ENCODE assay signal across 13 mouse cellular contexts in genomic region chr7:45162996-45163615, GRCm38 (mm10). TPM values are rescaled to one million over a fixed set of nuclear protein-coding genes. Genes with fewer than 3 reads are reported as not detected.
A peak's percentile ranks its signal among the peaks of the same experiment; 100 is the strongest.
DNase-seq lines count a peak whose midpoint lies in the region; ATAC-seq lines count a peak whose summit lies in the region.
"Had no signal": no experiment of that assay in that cellular context is flagged by ENCODE, and none has a peak within 500 bp of the region (broad histone marks: within the 10 kb centered on the region; RNA-seq: fewer than 3 reads in every experiment).

No protein-coding gene starts in this region.

- H3K27ac ChIP-seq in hindbrain, embryonic 10.5 days: no peak overlapping the region
- no peak overlapping the region for H3K27ac ChIP-seq in hindbrain, embryonic 13.5 days
- no peak overlapping the region for H3K27ac ChIP-seq in midbrain, embryonic 11.5 days (ENCODE audit: low read depth, low read length)
- H3K27ac ChIP-seq in midbrain, embryonic 16.5 days (ENCODE audit: low read length): no peak overlapping the region
- no peak overlapping the region for H3K27ac ChIP-seq in embryonic facial prominence, embryonic 15.5 days (replicated peaks)
- H3K27ac ChIP-seq in limb, embryonic 10.5 days: no peak overlapping the region
- H3K27ac ChIP-seq: limb, embryonic 15.5 days had no signal

- peaks cover 59% of the 10 kb centered on the region for H3K27me3 ChIP-seq in hindbrain, embryonic 10.5 days (ENCODE audit: insufficient read depth, poor library complexity, severe bottlenecking)
- peaks cover 59% of the 10 kb centered on the region for H3K27me3 ChIP-seq in hindbrain, embryonic 13.5 days
- H3K27me3 ChIP-seq in midbrain, embryonic 11.5 days (ENCODE audit: control insufficient read depth, insufficient read depth, low read length): peaks cover 55% of the 10 kb centered on the region
- peaks cover 46% of the 10 kb centered on the region for H3K27me3 ChIP-seq in midbrain, embryonic 16.5 days (ENCODE audit: control insufficient read depth, insufficient read depth, low read depth, low read length)
- peaks cover 58% of the 10 kb centered on the region for H3K27me3 ChIP-seq in embryonic facial prominence, embryonic 15.5 days
- peaks cover 60% of the 10 kb centered on the region for H3K27me3 ChIP-seq in limb, embryonic 10.5 days (ENCODE audit: low read depth, poor library complexity, severe bottlenecking)

- H3K9me3 ChIP-seq in hindbrain, embryonic 10.5 days: no peaks in the 10 kb centered on the region
- no peaks in the 10 kb centered on the region for H3K9me3 ChIP-seq in hindbrain, embryonic 13.5 days
- no peaks in the 10 kb centered on the region for H3K9me3 ChIP-seq in midbrain, embryonic 11.5 days (ENCODE audit: control insufficient read depth, low read length)
- no peaks in the 10 kb centered on the region for H3K9me3 ChIP-seq in midbrain, embryonic 16.5 days (replicated peaks; ENCODE audit: control insufficient read depth, low read length, poor library complexity, severe bottlenecking)
- H3K9me3 ChIP-seq in embryonic facial prominence, embryonic 15.5 days (replicated peaks): no peaks in the 10 kb centered on the region
- no peaks in the 10 kb centered on the region for H3K9me3 ChIP-seq in limb, embryonic 10.5 days (replicated peaks)
- H3K9me3 ChIP-seq: limb, embryonic 15.5 days had no signal

- peak overlapping the region; percentile 52; the same call in 1 of the 2 replicates for H3K4me3 ChIP-seq in hindbrain, embryonic 10.5 days
- H3K4me3 ChIP-seq in hindbrain, embryonic 13.5 days: no peak overlapping the region; the same call in 1 of the 2 replicates
- H3K4me3 ChIP-seq in midbrain, embryonic 11.5 days (ENCODE audit: low read depth, low read length): peak overlapping the region; percentile 34; the same call in 1 of the 2 replicates
- H3K4me3 ChIP-seq in midbrain, embryonic 16.5 days (ENCODE audit: low read depth, low read length): no peak overlapping the region
- peak overlapping the region; percentile 47; the same call in 1 of the 2 replicates for H3K4me3 ChIP-seq in embryonic facial prominence, embryonic 15.5 days (replicated peaks)
- peak overlapping the region; percentile 54; the same call in 1 of the 2 replicates for H3K4me3 ChIP-seq in limb, embryonic 10.5 days

- 73% methylated on average over 9 of the region's 9 CpGs for WGBS in hindbrain, embryonic 10.5 days
- 74% methylated on average over 9 of the region's 9 CpGs for WGBS in hindbrain, embryonic 13.5 days
- WGBS in midbrain, embryonic 11.5 days: 66% methylated on average over 9 of the region's 9 CpGs
- WGBS in midbrain, embryonic 16.5 days: 67% methylated on average over 9 of the region's 9 CpGs
- 73% methylated on average over 9 of the region's 9 CpGs for WGBS in embryonic facial prominence, embryonic 15.5 days
- whole genome bisulfite sequencing in limb, embryonic 10.5 days: 74% methylated on average over 9 of the region's 9 CpGs

- no peak overlapping the region for H3K9ac ChIP-seq in hindbrain, embryonic 13.5 days
- no peak overlapping the region for H3K9ac ChIP-seq in midbrain, embryonic 11.5 days (ENCODE audit: low read length)
- H3K9ac ChIP-seq in midbrain, embryonic 16.5 days (ENCODE audit: low read depth, low read length): no peak overlapping the region
- H3K9ac ChIP-seq in embryonic facial prominence, embryonic 15.5 days: no peak overlapping the region

- no peak overlapping the region for H3K4me2 ChIP-seq in hindbrain, embryonic 13.5 days
- H3K4me2 ChIP-seq in midbrain, embryonic 11.5 days: no peak overlapping the region
- no peak overlapping the region; the same call in 1 of the 2 replicates for H3K4me2 ChIP-seq in midbrain, embryonic 16.5 days (ENCODE audit: low read length)
- 0 out of 2 replicates have a peak overlapping the region, but pooled peaks have one; percentile 81 for H3K4me2 ChIP-seq in embryonic facial prominence, embryonic 15.5 days (replicated peaks)

- H3K4me1 ChIP-seq in hindbrain, embryonic 10.5 days (replicated peaks): peaks cover 36% of the 10 kb centered on the region
- peaks cover 27% of the 10 kb centered on the region for H3K4me1 ChIP-seq in hindbrain, embryonic 13.5 days (replicated peaks)
- H3K4me1 ChIP-seq in midbrain, embryonic 11.5 days (ENCODE audit: control insufficient read depth, insufficient read depth, low read length): peaks cover 5% of the 10 kb centered on the region
- peaks cover 14% of the 10 kb centered on the region for H3K4me1 ChIP-seq in midbrain, embryonic 16.5 days (ENCODE audit: control insufficient read depth, insufficient read depth, low read length)
- H3K4me1 ChIP-seq in embryonic facial prominence, embryonic 15.5 days: peaks cover 21% of the 10 kb centered on the region
- peaks cover 27% of the 10 kb centered on the region for H3K4me1 ChIP-seq in limb, embryonic 10.5 days

- no peak for DNase-seq in hindbrain, embryonic 10.5 days (ENCODE audit: low spot score)
- DNase-seq in midbrain, embryonic 11.5 days (ENCODE audit: low spot score, missing footprints): no peak
- no peak for DNase-seq in limb, embryonic 10.5 days (ENCODE audit: low spot score)
- no peak for DNase-seq in embryo, embryonic 10 days (ENCODE audit: low spot score)
- no peak for DNase-seq in spleen, adult 12 weeks (ENCODE audit: low spot score)

- no peak for ATAC-seq in hindbrain, embryonic 13.5 days (ENCODE audit: low FRiP score)
- ATAC-seq in midbrain, embryonic 11.5 days (ENCODE audit: low FRiP score): no peak
- ATAC-seq in midbrain, embryonic 16.5 days: no peak
- no peak for ATAC-seq in embryonic facial prominence, embryonic 15.5 days (ENCODE audit: insufficient number of reproducible peaks, low FRiP score, low TSS enrichment, low read depth)

- H3K36me3 ChIP-seq in hindbrain, embryonic 10.5 days: peaks cover 31% of the 10 kb centered on the region
- peaks cover 28% of the 10 kb centered on the region for H3K36me3 ChIP-seq in hindbrain, embryonic 13.5 days
- no peaks in the 10 kb centered on the region; the same call in 1 of the 2 replicates for H3K36me3 ChIP-seq in midbrain, embryonic 11.5 days (ENCODE audit: control insufficient read depth, insufficient read depth, low read length)
- peaks cover 11% of the 10 kb centered on the region; the same call in 1 of the 2 replicates for H3K36me3 ChIP-seq in midbrain, embryonic 16.5 days (ENCODE audit: control insufficient read depth, insufficient read depth, low read length)
- peaks cover 26% of the 10 kb centered on the region for H3K36me3 ChIP-seq in embryonic facial prominence, embryonic 15.5 days
- peaks cover 31% of the 10 kb centered on the region for H3K36me3 ChIP-seq in limb, embryonic 10.5 days

RNA-seq across cellular contexts. Expression of gene Slc17a7, which starts 0.6 kb away (rescaled TPM):
- polyA plus RNA-seq in hindbrain, embryonic 10.5 days (2016; fragmentation: Nextera tagmentation; extraction: Ambion mirVana): 0.71 and 1.2 TPM in 2 replicates
- polyA plus RNA-seq in hindbrain, embryonic 13.5 days (2015; fragmentation: Nextera tagmentation; extraction: Ambion mirVana): 0.42 and 0.62 TPM in 2 replicates
- polyA plus RNA-seq in midbrain, embryonic 11.5 days (2014; fragmentation: Nextera tagmentation; extraction: Ambion mirVana): 0.40 and 0.51 TPM in 2 replicates
- 0.55 and 1.1 TPM in 2 replicates for polyA plus RNA-seq in midbrain, embryonic 16.5 days (2015; fragmentation: Nextera tagmentation; extraction: Ambion mirVana)
- 0.33 and 0.39 TPM in 2 replicates for polyA plus RNA-seq in embryonic facial prominence, embryonic 15.5 days (2015; fragmentation: Nextera tagmentation; extraction: Ambion mirVana)
- polyA plus RNA-seq in limb, embryonic 10.5 days (2016; fragmentation: Nextera tagmentation; extraction: Ambion mirVana): 0.06 TPM in 1 of 2 replicates, not detected in the other

RNA-seq across cellular contexts. Expression of gene Aldh16a1, which starts 8.7 kb away (rescaled TPM):
- polyA plus RNA-seq in hindbrain, embryonic 10.5 days (2016; fragmentation: Nextera tagmentation; extraction: Ambion mirVana): 54.5 and 55.3 TPM in 2 replicates
- polyA plus RNA-seq in hindbrain, embryonic 13.5 days (2015; fragmentation: Nextera tagmentation; extraction: Ambion mirVana): 23.7 and 24.5 TPM in 2 replicates
- 22.0 and 25.7 TPM in 2 replicates for polyA plus RNA-seq in midbrain, embryonic 11.5 days (2014; fragmentation: Nextera tagmentation; extraction: Ambion mirVana)
- 13.7 and 18.2 TPM in 2 replicates for polyA plus RNA-seq in midbrain, embryonic 16.5 days (2015; fragmentation: Nextera tagmentation; extraction: Ambion mirVana)
- polyA plus RNA-seq in embryonic facial prominence, embryonic 15.5 days (2015; fragmentation: Nextera tagmentation; extraction: Ambion mirVana): 43.7 and 47.1 TPM in 2 replicates
- polyA plus RNA-seq in limb, embryonic 10.5 days (2016; fragmentation: Nextera tagmentation; extraction: Ambion mirVana): 54.2 and 63.7 TPM in 2 replicates

RNA-seq across cellular contexts. Expression of gene Pih1d1, which starts 9.0 kb away (rescaled TPM):
- polyA plus RNA-seq in hindbrain, embryonic 10.5 days (2016; fragmentation: Nextera tagmentation; extraction: Ambion mirVana): 101 and 116 TPM in 2 replicates
- 85.6 and 94.4 TPM in 2 replicates for polyA plus RNA-seq in hindbrain, embryonic 13.5 days (2015; fragmentation: Nextera tagmentation; extraction: Ambion mirVana)
- polyA plus RNA-seq in midbrain, embryonic 11.5 days (2014; fragmentation: Nextera tagmentation; extraction: Ambion mirVana): 104 and 105 TPM in 2 replicates
- 89.9 and 91.9 TPM in 2 replicates for polyA plus RNA-seq in midbrain, embryonic 16.5 days (2015; fragmentation: Nextera tagmentation; extraction: Ambion mirVana)
- 81.2 and 87.5 TPM in 2 replicates for polyA plus RNA-seq in embryonic facial prominence, embryonic 15.5 days (2015; fragmentation: Nextera tagmentation; extraction: Ambion mirVana)
- 105 and 109 TPM in 2 replicates for polyA plus RNA-seq in limb, embryonic 10.5 days (2016; fragmentation: Nextera tagmentation; extraction: Ambion mirVana)

RNA-seq across cellular contexts. Expression of gene Gfy, which starts 16.3 kb away (rescaled TPM):
- not detected in 2 replicates for polyA plus RNA-seq in hindbrain, embryonic 10.5 days (2016; fragmentation: Nextera tagmentation; extraction: Ambion mirVana)
- not detected in 2 replicates for polyA plus RNA-seq in hindbrain, embryonic 13.5 days (2015; fragmentation: Nextera tagmentation; extraction: Ambion mirVana)
- polyA plus RNA-seq in midbrain, embryonic 11.5 days (2014; fragmentation: Nextera tagmentation; extraction: Ambion mirVana): not detected in 2 replicates
- not detected in 2 replicates for polyA plus RNA-seq in midbrain, embryonic 16.5 days (2015; fragmentation: Nextera tagmentation; extraction: Ambion mirVana)
- 5.5 and 13.4 TPM in 2 replicates for polyA plus RNA-seq in embryonic facial prominence, embryonic 15.5 days (2015; fragmentation: Nextera tagmentation; extraction: Ambion mirVana)
- polyA plus RNA-seq in limb, embryonic 10.5 days (2016; fragmentation: Nextera tagmentation; extraction: Ambion mirVana): not detected in 2 replicates
- polyA plus RNA-seq: heart, postnatal 0 days; limb, embryonic 15.5 days; lung, postnatal 0 days; urinary bladder, adult 2 months had no signal

RNA-seq across cellular contexts. Expression of gene Pth2, which starts 17.7 kb away (rescaled TPM):
- polyA plus RNA-seq in hindbrain, embryonic 10.5 days (2016; fragmentation: Nextera tagmentation; extraction: Ambion mirVana): not detected in 2 replicates
- polyA plus RNA-seq in hindbrain, embryonic 13.5 days (2015; fragmentation: Nextera tagmentation; extraction: Ambion mirVana): 0.66 TPM in 1 of 2 replicates, not detected in the other
- polyA plus RNA-seq in midbrain, embryonic 11.5 days (2014; fragmentation: Nextera tagmentation; extraction: Ambion mirVana): 0.53 and 0.63 TPM in 2 replicates
- polyA plus RNA-seq in midbrain, embryonic 16.5 days (2015; fragmentation: Nextera tagmentation; extraction: Ambion mirVana): 1.1 and 1.2 TPM in 2 replicates
- polyA plus RNA-seq in embryonic facial prominence, embryonic 15.5 days (2015; fragmentation: Nextera tagmentation; extraction: Ambion mirVana): not detected in 2 replicates
- polyA plus RNA-seq in limb, embryonic 10.5 days (2016; fragmentation: Nextera tagmentation; extraction: Ambion mirVana): not detected in 2 replicates
- polyA plus RNA-seq: embryonic facial prominence, embryonic 14.5 days; heart, postnatal 0 days; limb, embryonic 15.5 days; lung, postnatal 0 days; urinary bladder, adult 2 months had no signal

Comparison
In these comparisons a context has a peak if more than half of its experiments do, and no peak if none do; other contexts are left out.
1. H3K4me3 ChIP-seq: peak in hindbrain, embryonic 10.5 days (single experiment), midbrain, embryonic 11.5 days (single experiment), embryonic facial prominence, embryonic 15.5 days (single experiment) and limb, embryonic 10.5 days (single experiment); none in hindbrain, embryonic 13.5 days (single experiment) and midbrain, embryonic 16.5 days (single experiment).